Mouse (Mus musculus) thymus, postnatal 14 days (tissue): ENCODE results near the gene Cd4.
"Not testable (repeated sequence)": the region's sequence is repeated elsewhere in the genome, so short reads cannot be mapped to it uniquely, and the experiment has no call there.

Source experiments
- DNase-seq: peaks from one replicate; pipeline ENCODE4 v3.0.0; 2021

Gene Cd4

DNA sequence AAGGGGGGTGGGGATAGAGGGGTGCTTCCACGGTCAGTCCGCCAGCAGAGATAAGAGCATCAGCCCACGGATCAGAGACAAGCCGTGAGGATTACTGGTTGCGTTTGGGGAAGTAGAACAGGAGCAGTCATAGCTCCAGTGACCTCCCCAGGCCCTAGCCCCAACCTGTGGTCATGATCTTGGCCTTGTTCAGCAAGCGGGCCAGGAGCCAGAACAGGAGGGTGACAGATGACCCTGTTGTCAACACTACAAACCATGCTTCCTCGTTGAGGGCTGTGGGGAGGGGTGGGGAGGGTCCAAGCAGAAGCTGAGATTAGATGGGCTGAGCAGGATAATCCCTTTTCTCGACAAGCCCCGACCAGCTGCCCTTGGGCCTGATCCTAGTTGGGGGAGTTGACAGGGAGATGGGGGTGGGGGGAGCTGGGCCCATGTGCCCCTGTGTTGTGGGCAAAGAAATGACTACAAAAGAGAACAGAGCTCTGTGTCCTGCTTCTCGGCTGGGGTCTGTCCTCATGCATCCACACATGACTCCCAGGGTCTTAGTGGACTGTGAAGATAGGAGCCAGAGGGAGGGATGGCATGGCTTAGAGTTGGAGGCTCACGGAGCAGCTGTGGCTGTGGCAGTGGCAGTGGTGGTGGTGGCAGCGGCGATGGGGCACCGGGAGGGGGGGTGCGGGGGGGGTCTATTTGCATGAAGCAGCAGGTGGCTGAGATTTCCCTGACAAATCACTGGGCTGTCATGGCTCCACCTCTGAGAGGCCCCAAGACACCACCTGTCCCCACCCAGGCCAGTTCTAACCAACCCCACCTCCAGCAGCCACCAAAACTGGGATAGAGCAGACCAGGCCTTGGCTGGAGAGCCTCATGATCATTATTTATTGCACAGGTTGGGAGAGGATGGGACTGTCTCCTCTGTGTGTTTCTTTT, 47.5 kb downstream of the Cd4 start, which contains the start of gene Gnb3:
Gnb3 (minus strand) TSS at position 35 of the 927 bp plus-strand sequence.
- DNase-seq, result no peak

DNA sequence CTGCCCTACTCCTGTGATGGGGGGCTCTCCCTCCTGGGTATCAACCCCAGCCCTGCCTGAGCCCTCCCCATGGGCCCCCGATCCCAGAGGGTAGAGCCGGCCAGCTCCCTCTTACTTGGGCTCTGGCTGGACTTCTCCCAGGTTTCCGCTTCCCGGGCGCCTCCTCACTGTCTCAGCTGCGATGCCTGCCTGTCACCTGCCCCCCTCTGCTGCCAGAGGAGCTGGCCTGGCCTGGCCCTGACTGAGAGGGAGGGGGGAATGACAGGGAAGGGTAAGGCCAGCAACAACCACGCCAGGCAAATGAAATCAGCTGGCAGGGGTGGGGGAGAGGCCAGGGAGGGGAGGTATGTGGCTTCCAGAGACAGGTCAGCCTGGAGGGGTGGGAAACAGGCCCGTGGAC, 48.2 kb downstream of the Cd4 start:
- no peak for DNase-seq

DNA sequence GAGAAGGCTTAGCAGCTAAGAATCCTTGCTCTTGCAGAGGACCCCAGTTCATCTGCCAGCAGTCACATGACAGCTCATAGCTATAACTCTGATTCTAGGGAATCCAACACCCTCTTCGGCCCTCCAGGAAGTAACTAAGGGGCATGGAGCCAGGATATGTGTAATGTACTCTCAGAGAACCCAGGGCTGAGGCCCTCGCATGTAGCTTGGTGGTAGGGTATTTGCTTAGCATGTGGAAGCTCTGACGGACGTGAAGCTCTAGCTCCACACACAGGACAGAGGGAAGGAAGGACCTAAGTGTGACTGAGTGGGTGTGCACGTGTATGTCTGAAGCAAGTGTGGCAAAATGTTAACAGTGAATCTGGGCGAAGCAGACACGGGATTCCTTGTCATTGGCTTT, 51.6 kb downstream of the Cd4 start:
- DNase-seq, result no peak

DNA sequence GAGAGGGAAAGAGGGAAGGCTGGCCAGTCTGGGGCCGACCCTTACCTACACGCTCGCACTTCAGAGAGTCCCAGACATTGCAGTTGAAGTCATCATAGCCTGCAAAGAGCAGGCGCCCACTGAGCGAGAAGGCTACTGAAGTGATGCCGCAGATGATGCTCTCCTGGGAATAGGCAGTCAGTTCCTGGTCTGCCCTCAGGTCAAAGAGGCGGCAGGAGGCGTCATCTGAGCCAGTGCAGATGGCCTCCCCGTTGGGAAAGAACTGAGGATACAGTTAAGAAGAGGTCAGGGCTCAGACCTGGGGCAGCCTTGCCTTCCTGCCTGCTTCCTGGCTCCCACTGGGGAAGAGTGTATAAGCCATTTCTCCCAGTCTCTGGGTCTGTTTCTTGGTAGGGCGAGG, 52.5 kb downstream of the Cd4 start:
- DNase-seq, result no peak

DNA sequence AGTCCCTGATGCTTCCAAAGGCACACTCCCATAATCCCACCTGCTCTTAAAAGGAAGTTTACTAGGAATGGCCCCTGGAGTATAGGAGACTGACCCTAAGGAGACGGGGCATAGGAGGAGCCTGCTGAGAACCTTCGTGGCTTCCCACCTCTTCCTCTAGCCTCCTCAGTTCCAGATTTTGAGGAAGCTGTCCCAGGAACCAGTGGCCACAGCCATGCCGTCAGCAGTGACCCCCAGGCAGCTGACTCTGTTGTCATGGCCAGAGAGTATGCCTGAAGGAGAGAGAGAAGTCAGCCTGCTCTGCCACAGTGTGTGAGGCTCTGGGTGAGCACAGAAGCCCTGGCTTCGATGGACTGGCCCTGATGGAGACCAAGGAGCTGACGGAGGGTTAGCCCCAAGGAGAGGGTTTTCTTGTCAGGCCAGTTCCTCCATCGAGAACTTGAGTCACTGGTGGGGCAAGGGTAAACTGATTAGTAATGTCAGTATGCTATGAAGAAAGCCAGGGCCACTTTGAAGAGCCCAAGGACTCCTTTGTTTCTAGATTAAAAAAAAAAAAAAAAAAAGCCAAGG, 53.4 kb downstream of the Cd4 start:
- DNase-seq, result no peak

DNA sequence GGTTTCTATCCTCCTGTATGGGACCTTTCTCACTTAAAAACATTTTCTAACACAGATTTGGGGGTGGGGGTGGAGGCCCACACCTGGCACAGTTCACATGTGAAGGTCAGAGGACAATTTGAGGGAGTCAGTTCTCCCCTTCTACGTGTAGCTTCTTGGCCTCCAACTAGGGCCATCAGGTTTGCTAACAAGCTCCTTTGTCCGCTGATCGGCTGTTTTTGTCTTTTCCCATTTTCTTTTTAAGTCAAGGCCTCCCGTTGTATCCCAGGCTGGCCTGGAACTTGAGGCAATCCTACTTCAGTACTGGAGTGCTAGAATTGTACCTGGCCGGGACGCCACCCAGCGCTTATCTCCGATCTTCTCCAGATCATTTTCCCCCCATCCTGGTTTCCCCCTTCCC, 56.4 kb downstream of the Cd4 start:
- DNase-seq, result no peak

DNA sequence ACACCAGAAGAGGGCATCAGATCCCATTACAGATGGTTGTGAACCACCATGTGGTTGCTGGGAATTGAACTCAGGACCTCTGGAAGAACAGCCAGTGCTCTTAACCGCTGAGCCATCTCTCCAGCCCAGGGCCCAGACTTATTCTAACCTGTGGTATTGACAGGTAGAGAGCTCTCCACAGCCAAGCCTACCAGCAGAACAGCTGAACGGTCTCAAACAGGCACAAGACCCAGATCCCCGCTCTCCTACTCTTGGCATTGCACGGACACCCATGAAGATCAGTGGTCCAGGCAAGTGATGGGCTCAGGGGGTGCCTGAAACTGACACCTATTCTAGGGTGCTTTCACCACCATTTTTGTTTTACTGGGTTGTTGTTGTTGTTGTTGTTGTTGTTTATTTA, 56.8 kb downstream of the Cd4 start:
- DNase-seq, result not testable (repeated sequence)

DNA sequence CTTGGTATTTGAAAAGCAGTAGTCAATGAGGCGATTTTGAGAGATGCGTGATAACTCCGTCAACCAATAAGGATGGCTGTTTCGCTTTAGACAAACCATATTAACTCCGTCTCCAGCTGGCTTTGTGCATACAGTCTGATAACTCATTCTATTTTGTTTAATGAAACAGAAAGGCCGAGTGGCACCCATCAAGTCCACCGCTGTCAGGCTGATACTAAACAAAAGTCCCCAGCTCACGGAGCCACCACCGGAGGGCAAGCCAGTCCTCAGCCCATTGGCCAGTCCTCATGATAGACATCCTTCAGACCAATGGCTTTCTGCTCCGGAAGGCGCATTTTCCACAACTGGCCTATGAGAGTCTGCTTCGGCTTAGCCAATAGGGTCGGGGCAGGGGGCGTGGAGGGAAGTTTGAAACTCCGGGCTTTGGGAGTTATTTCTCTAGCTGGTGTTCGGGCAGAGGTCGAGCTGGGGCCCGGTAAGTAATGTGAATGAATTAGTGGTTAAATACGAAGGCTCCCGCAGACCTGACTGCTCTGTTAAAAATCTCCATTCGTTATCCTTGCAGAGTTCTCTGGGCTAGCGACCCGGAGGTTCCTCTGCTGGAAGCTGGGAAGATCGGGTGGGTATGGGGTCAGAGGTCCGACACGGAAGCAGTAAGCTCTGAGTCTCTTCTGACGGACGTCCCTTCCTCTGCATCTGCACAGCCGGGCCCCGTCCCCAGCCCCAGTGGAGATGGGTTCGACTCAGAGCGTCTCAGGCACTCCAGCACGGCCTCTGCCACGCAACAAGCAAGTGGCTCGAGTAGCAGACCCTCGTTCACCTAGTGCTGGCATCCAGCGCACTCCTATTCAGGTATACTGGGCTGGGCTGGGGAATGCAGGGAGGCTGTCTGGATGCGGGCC, 58.0 kb downstream of the Cd4 start:
- DNase-seq, result peak; percentile 93

DNA sequence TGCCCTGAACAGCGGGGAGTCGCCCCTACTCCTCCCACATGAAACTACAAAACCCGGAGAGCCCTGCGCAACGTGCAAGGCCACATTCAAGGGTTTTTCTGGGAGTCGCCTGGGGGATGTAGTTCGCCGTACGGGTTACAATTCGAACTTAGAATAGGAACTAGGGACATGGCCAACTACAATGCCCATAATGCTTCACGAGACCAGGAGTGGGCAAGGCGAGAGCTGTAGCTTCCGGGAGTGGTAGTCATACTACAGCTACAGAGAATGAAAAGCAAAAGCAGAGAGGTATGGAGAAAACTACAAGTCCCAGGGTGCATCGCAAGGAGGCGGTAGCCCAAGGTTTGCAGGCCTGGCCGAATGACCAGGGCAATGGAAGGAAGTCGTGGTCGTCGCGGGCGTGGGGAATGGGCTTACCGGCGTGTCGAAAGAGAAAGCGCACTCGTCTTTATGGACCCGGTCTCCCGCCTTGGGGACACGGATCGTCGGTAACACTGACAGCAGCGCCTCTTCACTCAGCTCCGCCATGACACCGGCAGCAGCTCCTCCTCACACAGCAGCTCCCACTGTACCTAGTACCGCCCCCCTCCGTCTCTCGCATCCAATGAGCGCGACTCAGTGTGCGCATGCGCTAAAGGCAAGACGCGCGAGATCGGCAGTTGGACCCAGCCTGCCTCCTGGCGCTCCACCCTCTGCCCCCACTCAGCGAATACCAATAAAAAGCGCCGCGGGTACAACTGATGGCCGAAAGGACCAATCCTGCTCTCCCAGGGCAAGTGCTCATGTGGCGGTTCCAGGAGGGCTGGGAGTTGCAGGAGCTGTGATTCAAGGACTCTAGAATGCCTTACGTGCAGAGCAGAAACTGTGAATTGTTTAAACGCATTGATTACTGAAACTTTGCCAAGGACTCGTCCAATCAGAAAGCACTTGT, 58.9 kb downstream of the Cd4 start, which contains the start of the genes Usp5 and Cdca3:
Usp5 (minus strand) TSS at position 617 of the 931 bp plus-strand sequence.
Cdca3 (plus strand) TSS at position 680 of the 931 bp plus-strand sequence.
- peak; percentile 98 for DNase-seq

DNA sequence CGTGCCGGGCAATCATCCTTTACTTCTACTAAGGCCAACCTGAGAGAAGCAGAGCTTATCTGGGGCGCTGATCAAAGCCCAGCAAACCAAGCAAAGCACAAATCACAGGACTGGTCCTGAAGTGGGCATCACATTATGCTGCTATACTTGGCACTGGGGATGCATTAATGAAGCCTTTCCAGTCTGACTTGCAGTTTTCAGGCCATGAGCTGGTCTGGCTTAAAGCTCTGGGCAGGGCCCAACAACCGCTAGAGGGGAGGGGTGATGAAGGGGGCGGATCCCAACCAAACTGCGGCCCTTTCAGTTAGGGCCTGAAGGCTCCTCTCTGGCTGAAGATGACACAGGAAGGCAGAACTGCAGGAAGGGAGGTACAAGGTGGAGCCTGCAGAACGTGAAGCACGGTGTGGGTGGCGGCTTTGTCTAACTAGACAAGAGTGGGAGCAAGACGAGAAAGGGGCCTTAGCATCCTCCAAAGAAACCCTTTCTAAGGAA, 59.9 kb downstream of the Cd4 start:
- peak; percentile 56 for DNase-seq

DNA sequence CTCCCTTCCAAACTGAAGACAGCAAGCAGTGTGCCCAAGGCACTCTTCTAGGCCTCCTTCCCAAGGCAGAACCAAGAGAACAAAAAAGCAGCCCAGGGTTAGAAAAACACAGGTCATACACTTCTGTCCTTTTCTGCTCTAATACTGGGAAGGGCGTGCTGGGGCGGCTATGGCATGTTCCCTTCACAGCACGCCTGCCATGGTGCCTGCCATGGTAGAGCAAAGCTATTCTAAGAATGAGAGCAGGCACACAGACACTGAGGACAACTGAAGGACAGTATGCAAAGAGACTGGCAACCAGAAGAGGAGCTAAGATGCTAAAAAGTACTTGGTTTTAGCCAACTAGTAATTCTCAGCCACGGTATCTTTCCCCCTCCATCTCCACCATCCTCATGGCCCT, 66.0 kb downstream of the Cd4 start:
- DNase-seq, result no peak

DNA sequence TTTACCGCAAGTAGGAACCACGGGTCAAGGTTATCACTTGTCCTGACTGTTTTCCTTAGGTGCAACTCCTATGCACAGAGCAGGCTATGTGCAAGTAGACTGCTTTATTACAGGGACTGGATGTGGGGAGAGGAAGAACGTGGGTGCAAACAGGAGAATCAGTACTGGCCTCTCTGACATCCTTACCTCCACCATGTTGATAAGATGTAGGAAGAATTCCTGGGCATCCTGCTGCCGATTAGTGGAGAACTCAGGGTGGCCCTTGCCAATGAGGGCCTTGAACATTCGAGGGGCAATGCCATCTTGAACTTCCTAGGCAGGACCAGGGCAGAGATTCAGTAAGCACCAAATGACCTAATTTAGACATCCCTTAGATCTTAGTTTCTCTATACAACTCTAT, 67.1 kb downstream of the Cd4 start:
- DNase-seq, result no peak

DNA sequence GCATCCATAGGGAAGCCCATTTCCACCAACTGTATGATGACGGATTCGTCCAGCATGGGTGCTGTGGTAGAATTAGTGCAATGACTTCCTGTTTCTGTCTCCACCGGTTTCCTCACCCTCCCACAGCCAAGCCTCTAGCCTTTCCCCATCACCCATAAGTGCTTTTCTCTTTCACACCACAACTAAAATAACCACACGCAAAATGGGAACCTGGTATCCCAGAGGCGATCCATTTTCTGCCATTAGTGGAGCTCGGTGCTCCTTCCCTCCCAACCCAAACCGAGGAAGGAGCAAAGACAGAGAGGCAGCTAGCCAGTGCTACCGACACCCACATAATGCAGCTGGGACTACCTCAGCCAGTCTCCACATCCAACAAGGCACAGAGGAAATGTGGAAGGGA, 70.0 kb downstream of the Cd4 start:
- DNase-seq, result no peak

DNA sequence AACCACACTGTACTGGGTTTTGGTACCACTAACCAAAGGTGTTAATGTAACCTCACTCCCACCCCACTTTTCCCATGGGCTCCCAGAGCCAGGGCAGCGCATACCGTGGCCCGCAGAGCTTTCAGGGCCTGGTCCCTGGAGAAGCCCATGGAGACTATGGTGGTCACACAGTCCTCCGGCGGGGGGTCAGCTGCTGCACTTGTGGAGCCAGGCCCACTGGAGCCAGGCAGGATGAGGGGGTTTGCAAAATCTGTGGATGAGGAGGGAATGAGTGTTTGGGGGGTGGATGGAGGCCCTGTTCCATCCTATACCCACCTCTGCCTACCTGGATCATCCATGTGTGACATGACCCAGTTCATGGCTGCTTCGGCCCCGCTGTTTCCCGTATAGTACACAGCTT, 70.5 kb downstream of the Cd4 start:
- no peak for DNase-seq

DNA sequence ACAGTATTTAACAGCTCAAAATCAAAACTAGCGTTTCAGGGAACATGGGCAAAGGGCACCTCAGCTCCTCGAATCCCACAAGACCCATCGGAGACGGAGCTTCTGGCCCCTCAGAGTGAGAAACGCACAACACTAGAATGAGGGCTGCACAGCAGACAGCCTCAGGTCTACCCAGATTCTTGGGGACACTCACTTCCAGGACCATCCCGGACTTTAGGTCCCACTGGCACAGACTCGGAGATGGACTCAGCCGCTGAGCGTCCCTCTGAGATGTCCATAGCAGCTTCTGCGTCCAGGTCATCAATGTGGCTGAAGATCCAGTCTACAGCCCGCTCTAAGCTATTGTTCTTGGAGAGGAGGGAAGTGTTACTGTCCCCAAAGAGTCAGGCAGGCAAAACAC, 70.9 kb downstream of the Cd4 start:
- DNase-seq, result no peak

DNA sequence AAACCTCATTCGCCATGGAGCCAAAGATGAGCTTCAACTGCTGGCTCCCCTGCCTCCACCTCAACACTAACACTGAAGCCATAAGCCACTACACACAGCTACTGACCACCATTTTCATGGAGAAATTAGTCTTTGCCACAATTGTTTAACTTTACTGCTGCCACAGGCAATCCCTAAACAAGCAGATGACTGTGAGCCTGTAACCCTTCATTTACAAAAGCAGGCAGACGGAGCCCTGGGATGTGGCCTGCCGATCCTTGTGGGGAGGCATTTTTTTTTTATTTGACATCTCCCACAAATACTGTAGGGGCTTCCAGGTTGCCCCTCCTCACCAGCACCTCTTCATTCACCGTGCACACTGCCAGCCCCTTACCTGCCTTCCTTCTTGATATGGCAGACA, 71.4 kb downstream of the Cd4 start:
- DNase-seq, result no peak

DNA sequence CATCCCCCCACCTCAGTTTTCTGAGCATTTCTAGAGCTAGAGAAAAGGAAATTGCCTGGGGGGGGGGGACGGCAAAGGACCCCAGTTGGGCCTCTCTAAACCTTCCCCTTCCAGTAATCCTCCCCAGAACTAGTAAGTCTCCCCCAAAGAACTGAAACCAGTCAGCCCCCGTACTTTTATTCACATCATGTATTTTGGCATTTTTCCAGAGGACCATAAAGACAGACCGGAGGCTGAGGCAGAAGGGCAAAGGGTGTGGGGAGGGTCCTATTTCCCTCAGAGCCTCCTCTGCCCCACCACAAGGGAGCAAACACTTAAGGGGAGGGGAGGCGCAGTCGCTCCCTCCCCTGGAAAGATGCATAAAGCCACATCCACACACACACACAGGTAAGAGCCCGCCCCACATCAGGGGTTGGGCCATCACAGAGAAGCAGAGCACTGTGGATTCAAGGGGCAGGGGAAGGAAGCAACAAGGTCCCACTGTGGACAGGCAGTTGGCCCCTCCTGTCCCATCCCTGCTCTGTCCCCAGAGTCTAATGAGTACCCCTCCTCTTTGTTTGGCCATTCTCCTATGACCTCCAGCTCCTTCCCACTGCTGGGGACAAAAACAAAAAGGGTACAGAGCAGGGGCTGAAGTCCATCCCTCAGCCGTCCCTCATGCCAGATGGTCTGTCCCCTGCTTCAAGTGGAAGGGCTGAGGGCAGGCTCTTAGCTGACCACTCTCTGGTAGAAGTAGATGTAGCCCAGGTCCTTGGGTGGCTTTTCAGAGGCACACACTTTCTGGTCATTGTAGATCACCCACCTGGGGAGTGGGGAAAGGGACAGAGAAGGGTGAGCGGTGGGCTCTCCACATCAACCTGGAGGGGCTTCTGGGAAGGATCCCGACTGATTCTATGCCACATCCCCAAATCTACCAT, 72.9 kb downstream of the Cd4 start:
- DNase-seq, result no peak
